Mouse (Mus musculus) embryonic facial prominence, embryonic 12.5 days (tissue): ENCODE data around the gene Ada. TPM values are rescaled to one million over a fixed set of nuclear protein-coding genes. Genes with fewer than 3 reads are reported as not detected.
"Not testable (repeated sequence)": the region's sequence is repeated elsewhere in the genome, so short reads cannot be mapped to it uniquely, and the experiment has no call there.

Source experiments
- ATAC-seq: fragments of 200-750 bp; cut with Nextera tagmentation; 2 replicates; pipeline ENCODE4 v1.8.0; 2017; ENCODE audit not compliant: insufficient number of reproducible peaks, insufficient read depth, low FRiP score, low TSS enrichment
- H3K27ac ChIP-seq: fragments of 300-500 bp; sonication (generic); 2 replicates; pipeline ENCODE4 v1.5.1; 2016; ENCODE audit warnings: mild to moderate bottlenecking
- H3K27me3 ChIP-seq: fragments of 300-500 bp; sonication (generic); 2 replicates; pipeline ENCODE4 v1.6.1; 2016; ENCODE audit warnings: mild to moderate bottlenecking, moderate library complexity
- H3K36me3 ChIP-seq: fragments of 300-500 bp; sonication (generic); 2 replicates; pipeline ENCODE4 v1.6.1; 2016; ENCODE audit warnings: mild to moderate bottlenecking
- H3K4me1 ChIP-seq: fragments of 300-500 bp; sonication (generic); 2 replicates; pipeline ENCODE4 v1.6.1; 2016
- H3K4me2 ChIP-seq: fragments of 300-500 bp; sonication (generic); replicated peaks from 2 replicates; pipeline ENCODE4 v1.6.1; 2016; ENCODE audit warnings: mild to moderate bottlenecking, moderate library complexity
- H3K4me3 ChIP-seq: fragments of 300-500 bp; sonication (generic); 2 replicates; pipeline ENCODE4 v1.5.1; 2016; ENCODE audit warnings: mild to moderate bottlenecking
- H3K9ac ChIP-seq: fragments of 300-500 bp; sonication (generic); 2 replicates; pipeline ENCODE4 v1.6.1; 2016; ENCODE audit warnings: mild to moderate bottlenecking, moderate library complexity
- H3K9me3 ChIP-seq: fragments of 300-500 bp; sonication (generic); 2 replicates; pipeline ENCODE4 v1.6.1; 2016; ENCODE audit warnings: mild to moderate bottlenecking, moderate library complexity
- WGBS: fragments of 180-500 bp; shearing (Covaris S2); methylation state at CpG from one replicate; pipeline ENCODE4 v1.1.7; 2016; 5-methylcytosine and 5-hydroxymethylcytosine counted together
- polyA plus RNA-seq: library from polyadenylated mRNA; unstranded; fragments of >200 nt; fragmentation: Nextera tagmentation; extraction: Ambion mirVana; gene quantifications from 2 replicates; pipeline ENCODE4 v1.2.1, GENCODE M21; 2016

The Ada gene
- polyA plus RNA-seq, 1 experiment from 2014 or later, result 8.6 TPM

DNA sequence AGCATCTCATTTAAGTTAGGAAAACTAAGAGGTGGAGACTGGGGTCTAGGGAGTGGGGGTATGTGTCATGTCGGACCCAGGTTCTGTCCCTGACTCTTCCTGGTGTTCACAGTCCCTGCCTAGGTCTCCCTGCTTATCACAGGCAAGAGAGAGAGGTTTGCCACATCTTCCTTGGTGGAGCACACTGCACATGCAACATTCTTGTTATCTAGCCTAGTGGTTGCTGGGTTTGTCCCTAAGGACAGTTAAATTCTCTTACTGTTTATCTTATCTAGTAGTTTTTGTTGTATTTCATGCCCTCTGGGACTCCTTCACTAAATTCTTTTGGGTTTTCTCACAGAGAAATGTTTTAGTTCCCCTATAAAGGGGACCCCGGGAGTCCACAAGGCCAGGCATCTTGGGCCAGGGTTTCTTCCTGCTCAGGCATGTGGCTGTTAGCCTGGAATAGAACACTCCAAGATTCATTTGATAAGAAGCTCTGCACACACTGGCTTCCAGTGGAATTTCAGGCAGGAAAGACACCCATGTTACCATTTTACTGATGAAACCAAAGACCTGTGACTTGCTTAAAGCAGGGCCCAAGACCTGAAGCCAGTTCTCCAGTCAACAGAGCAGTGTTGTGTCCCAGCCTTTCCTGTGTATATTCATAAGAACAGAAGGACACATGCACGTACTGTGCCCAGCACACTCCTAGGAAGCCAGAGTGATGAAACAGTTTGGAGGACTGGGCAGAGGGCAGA is 57.0 kb downstream of the Ada start:
- H3K9ac ChIP-seq, result no peak overlapping the region
- no peaks in the 10 kb centered on the region for H3K27me3 ChIP-seq
- WGBS, result 74% methylated on average over 3 of the region's 3 CpGs
- H3K4me3 ChIP-seq, result no peak overlapping the region
- no peak for ATAC-seq
- no peaks in the 10 kb centered on the region for H3K9me3 ChIP-seq
- H3K27ac ChIP-seq, result peak overlapping the region; percentile 69; the same call in 1 of the 2 replicates
- H3K4me2 ChIP-seq, result no peak overlapping the region
- peaks cover 11% of the 10 kb centered on the region for H3K4me1 ChIP-seq
- no peaks in the 10 kb centered on the region for H3K36me3 ChIP-seq

DNA sequence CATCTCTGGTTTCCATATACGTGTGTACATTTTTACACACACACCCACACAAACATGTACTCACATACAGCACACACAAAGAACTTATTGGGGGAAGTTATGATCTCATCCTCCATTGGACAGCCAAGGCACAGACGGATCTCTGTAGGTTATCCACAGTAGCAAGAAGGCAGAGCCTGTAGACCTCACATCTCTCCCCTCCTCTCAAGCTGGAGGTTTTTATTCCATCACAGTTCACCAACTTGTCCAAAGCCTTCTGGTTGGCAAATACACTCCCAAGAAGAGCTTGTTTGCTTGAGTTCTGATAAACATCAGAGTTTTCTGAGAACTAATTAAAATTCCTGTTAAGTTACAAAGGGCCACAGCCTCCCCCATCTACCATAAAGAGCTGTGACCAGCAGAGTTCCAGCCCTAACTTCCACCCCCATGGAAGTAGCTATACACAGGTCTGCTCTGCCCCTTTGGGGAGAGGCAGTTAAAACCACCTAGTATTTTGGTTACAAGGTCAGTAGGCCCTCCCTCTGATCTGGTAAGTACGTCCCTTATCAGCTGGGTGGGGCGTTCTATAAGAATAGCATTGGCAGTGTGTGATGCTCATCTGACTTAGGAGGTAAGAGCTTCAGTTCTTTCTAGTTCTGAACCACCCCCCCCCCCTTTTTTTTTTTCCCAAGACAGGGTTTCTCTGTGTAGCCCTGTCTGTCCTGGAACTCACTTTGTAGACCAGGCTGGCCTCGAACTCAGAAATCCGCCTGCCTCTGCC is 58.0 kb downstream of the Ada start:
- H3K9ac ChIP-seq, result no peak overlapping the region
- H3K4me2 ChIP-seq, result no peak overlapping the region
- H3K27ac ChIP-seq, result no peak overlapping the region
- no peaks in the 10 kb centered on the region for H3K27me3 ChIP-seq
- H3K4me1 ChIP-seq, result peaks cover 11% of the 10 kb centered on the region
- H3K36me3 ChIP-seq, result no peaks in the 10 kb centered on the region
- WGBS, result 94% methylated on average over 6 of the region's 6 CpGs
- no peak for ATAC-seq
- H3K4me3 ChIP-seq, result no peak overlapping the region
- no peaks in the 10 kb centered on the region for H3K9me3 ChIP-seq

DNA sequence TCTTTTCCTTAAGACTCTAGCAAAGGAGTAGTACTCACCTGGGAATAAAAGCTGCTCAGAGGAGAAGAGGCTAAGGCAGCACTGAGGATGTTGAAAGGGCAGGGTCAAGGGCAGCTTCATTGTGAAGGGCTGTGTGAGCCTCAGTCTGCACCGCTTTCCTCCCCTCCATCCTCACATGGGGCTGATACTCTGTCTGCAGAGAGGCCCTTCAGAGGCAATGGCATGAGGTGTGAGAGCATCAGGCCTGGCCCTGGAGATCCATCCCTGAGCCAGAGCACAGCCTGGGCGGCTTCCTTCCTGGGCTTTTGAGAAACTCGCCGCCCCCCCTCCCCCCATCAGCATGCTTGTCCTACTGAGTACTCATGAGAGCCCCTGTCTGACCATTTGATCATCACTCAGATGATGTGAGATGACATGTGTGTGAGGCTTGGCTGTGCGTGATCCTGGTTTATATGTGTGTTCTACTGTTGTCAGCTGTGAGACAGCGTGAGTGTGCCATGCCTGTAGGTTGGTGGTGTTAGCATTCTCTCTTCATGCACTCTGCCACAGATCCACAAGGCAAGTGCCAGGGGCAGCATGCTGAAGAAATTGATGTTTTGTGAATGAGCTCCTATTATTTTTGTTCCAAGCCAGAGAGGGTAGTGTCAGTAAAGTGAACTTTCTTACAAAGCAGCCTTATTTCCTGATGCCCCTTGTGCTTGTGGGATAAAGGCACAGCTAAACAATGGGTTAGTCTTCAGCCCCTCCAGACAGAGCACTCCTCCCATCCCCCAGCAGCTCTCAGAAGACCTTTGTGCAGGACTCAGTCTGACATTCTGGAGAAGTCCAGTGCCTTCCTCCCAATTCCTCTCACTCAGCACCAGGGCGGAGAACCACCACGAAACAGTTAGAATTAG is 59.4 kb downstream of the Ada start:
- ATAC-seq, result no peak
- Histone ChIP-seq H3K9ac (no peak overlapping the region), H3K4me1 (peaks cover 11% of the 10 kb centered on the region), H3K4me2 (no peak overlapping the region), H3K4me3 (no peak overlapping the region), H3K9me3 (no peaks in the 10 kb centered on the region), H3K27me3 (no peaks in the 10 kb centered on the region), H3K27ac (peak overlapping the region; percentile 41; the same call in 1 of the 2 replicates), H3K36me3 (no peaks in the 10 kb centered on the region)
- WGBS, result 59% methylated on average over 8 of the region's 8 CpGs

DNA sequence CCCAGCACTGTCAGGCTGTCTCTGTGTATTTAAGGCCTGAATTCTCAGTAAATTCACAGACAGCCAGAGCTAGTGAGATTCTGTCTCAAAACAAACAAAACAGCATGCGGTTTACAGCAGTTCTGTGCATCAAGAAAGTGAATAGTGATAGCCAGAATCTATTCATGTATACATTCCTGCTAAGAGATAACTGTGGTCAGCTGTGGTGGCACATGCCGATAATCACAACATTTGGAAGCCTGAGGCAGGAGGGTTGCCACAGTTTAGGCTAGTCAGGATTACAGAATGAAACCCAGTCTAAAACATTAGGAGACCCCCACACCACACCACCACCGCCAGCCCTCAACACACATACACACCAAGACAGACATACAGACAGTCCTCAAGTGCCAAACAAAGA is 60.3 kb downstream of the Ada start:
- WGBS, result 84% methylated on average over 3 of the region's 3 CpGs
- H3K36me3 ChIP-seq, result no peaks in the 10 kb centered on the region
- no peak for ATAC-seq
- no peak overlapping the region for H3K4me2 ChIP-seq
- no peaks in the 10 kb centered on the region for H3K27me3 ChIP-seq
- H3K4me1 ChIP-seq, result peaks cover 16% of the 10 kb centered on the region
- H3K4me3 ChIP-seq, result no peak overlapping the region
- no peak overlapping the region for H3K9ac ChIP-seq
- H3K27ac ChIP-seq, result no peak overlapping the region
- no peaks in the 10 kb centered on the region for H3K9me3 ChIP-seq

DNA sequence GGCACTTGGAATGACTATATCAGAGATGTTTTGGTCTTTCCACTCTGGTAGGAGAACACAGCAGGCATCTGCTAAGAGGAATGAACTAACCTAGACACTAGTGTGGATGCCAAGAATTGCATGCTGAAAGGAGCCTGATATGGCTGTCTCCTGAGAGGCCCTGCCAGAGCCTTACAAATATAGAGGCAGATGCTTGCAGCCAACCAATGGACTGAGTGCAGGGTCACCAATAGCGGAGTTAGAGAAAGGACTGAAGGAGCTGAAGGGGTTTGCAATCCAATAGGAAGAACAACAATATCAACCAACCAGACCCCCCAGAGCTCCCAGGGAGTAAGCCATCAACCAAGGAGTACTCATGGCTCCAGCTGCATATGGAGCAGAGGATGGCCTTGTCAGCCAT is 61.7 kb downstream of the Ada start:
- not testable (repeated sequence) for H3K4me3 ChIP-seq, H3K36me3 ChIP-seq, H3K9me3 ChIP-seq, H3K27ac ChIP-seq, H3K27me3 ChIP-seq, ATAC-seq, H3K4me2 ChIP-seq, H3K9ac ChIP-seq
- WGBS, result 100% methylated on average over 1 of the region's 1 CpGs
- peaks cover 14% of the 10 kb centered on the region for H3K4me1 ChIP-seq

DNA sequence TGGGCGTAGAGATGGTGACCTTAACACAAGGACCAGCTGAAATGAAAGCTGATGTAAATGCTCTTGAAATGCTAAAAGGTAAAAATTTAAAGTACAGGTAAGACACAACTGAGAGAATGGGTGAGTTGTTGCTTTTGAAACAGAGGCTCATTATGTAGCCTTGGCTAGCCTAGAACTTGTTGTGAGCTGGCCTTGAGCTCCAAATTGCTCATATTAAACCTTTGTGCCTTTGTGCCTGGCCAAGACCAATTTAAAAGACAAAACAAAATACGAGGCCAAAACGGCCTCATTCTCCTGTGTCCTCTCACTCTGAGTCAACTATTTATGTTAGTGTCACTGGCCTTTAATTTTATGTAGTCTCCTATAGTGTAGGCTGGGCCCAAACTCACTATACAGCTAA is 63.2 kb downstream of the Ada start:
- H3K27me3 ChIP-seq, result no peaks in the 10 kb centered on the region
- H3K9ac ChIP-seq, result no peak overlapping the region
- H3K27ac ChIP-seq, result no peak overlapping the region
- 83% methylated on average over 3 of the region's 3 CpGs for WGBS
- ATAC-seq, result no peak
- peaks cover 12% of the 10 kb centered on the region for H3K4me1 ChIP-seq
- no peaks in the 10 kb centered on the region for H3K9me3 ChIP-seq
- H3K36me3 ChIP-seq, result no peaks in the 10 kb centered on the region
- H3K4me2 ChIP-seq, result no peak overlapping the region
- no peak overlapping the region for H3K4me3 ChIP-seq

DNA sequence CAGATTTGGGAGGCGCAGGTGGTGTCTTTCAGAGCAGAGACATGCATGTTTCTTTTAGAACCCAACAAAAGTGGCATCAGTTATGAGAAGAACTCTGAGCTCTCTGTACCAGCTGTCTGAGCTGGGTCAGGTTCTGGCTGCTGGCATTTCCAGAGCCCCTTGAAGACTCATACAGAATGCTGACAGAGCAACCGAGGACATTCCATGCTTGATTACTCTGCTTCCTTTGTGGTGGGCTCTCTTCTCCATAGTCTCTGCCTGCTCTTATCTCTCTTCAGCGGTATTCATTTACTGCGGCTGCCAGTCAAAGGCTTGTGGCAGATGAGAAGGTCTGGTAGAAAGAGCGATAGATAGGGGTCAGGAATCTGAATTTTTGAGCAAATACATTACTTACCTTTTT is 63.8 kb downstream of the Ada start:
- no peak overlapping the region for H3K9ac ChIP-seq
- no peaks in the 10 kb centered on the region for H3K9me3 ChIP-seq
- ATAC-seq, result no peak
- no peaks in the 10 kb centered on the region for H3K27me3 ChIP-seq
- WGBS, result 87% methylated on average over 5 of the region's 5 CpGs
- peaks cover 12% of the 10 kb centered on the region for H3K4me1 ChIP-seq
- no peaks in the 10 kb centered on the region for H3K36me3 ChIP-seq
- no peak overlapping the region for H3K4me2 ChIP-seq
- no peak overlapping the region for H3K27ac ChIP-seq
- H3K4me3 ChIP-seq, result no peak overlapping the region

DNA sequence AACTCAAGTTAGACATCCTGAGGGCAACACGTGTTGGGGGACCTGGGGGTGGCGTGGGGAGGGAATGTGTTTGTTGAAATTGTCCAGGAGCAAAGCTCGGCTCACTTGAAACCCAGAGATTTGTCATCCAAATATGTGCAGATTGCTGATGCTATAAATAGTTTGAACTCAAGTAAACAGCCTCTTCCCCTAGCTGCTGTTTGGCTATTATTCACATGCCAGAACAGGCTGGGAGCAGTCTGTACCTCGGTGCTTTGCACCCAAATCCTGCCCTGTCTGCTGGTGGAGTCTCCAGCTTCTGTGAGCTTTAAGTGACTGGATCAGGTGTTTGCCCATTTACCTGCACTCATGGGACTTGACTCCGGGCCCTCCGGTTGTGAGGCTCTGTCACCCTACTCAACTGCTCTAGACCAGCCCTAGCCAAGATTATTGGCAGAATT is 64.3 kb downstream of the Ada start:
- Histone ChIP-seq H3K9ac (no peak overlapping the region), H3K27ac (no peak overlapping the region)

DNA sequence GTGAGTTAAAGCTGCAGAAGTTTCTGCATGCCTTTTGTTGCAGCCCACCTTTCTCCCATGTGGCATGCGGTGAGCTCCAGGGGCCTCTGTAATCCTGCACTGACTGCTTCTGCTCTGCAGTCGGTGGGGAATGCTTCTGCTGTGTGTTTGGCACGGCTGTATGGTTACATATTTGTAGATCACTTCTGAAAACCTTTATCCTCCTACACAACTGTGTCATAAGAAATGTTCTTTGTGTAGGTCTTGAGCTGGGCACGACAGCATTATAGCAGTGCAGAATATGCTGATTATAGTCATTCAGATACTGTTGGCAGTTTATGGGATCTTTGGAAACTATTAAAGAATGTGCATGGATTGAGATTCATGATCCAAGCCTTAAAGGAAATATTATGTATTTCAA is 64.8 kb downstream of the Ada start:
- Histone ChIP-seq H3K4me1 (peaks cover 6% of the 10 kb centered on the region; the same call in 1 of the 2 replicates), H3K4me3 (no peak overlapping the region), H3K9ac (no peak overlapping the region), H3K9me3 (no peaks in the 10 kb centered on the region), H3K4me2 (no peak overlapping the region), H3K27ac (peak overlapping the region; percentile 8; the same call in 1 of the 2 replicates), H3K27me3 (no peaks in the 10 kb centered on the region), H3K36me3 (no peaks in the 10 kb centered on the region)
- no peak for ATAC-seq
- 62% methylated on average over 4 of the region's 4 CpGs for whole genome bisulfite sequencing

More for the DNA sequence above, 64.3 kb downstream of the Ada start:
- no peaks in the 10 kb centered on the region for H3K9me3 ChIP-seq
- H3K4me2 ChIP-seq, result no peak overlapping the region
- H3K36me3 ChIP-seq, result no peaks in the 10 kb centered on the region
- H3K27me3 ChIP-seq, result no peaks in the 10 kb centered on the region
- H3K4me3 ChIP-seq, result no peak overlapping the region
- WGBS, result 74% methylated on average over 6 of the region's 6 CpGs
- H3K4me1 ChIP-seq, result peaks cover 11% of the 10 kb centered on the region
- ATAC-seq, result no peak

DNA sequence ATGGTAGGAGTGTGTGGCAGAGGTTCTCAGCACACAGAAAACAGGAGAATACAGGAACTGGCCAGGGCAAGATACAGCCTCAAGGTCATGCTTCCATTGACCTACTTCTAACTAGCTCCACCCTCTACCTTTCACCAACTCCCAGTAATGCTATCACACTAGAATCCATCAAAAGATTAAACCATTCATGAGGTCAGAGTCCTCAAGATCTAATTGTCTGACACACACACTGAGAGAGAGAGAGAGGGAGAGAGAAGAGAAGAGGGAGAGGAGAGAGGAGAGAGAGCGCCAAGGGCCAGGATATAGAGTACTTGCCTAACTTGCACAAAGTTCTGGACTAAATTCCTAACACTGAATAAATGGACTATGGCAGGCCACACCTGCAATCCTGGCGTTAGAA is 67.7 kb downstream of the Ada start:
- 85% methylated on average over 2 of the region's 2 CpGs for WGBS
- H3K9ac ChIP-seq, result no peak overlapping the region
- no peak overlapping the region for H3K4me3 ChIP-seq
- H3K9me3 ChIP-seq, result no peaks in the 10 kb centered on the region
- H3K27me3 ChIP-seq, result no peaks in the 10 kb centered on the region
- ATAC-seq, result no peak
- no peak overlapping the region for H3K4me2 ChIP-seq
- H3K4me1 ChIP-seq, result peaks cover 6% of the 10 kb centered on the region; the same call in 1 of the 2 replicates
- H3K36me3 ChIP-seq, result no peaks in the 10 kb centered on the region
- H3K27ac ChIP-seq, result no peak overlapping the region

DNA sequence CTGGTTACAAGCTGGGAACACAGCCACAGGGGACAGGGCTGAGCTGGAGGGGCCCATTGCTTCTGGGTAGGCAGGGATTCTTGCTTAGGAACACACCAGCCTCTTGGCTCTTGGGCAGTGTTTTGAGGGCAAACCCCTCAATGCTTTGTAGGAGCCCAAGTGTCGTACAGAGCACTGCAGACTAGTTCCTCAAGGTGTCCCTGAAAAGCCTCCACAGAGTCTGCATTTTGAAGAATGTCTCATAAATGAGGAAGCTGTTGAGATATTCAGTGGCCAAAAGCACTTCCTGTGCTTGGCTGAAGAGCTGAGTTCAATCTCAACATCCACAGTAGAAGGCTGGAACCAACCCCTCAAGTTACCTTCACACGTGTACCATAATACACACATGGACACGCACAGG is 73.3 kb downstream of the Ada start:
- no peaks in the 10 kb centered on the region for H3K9me3 ChIP-seq
- no peak overlapping the region for H3K9ac ChIP-seq
- H3K4me1 ChIP-seq, result peaks cover 28% of the 10 kb centered on the region
- WGBS, result 89% methylated on average over 3 of the region's 3 CpGs
- no peak overlapping the region for H3K4me2 ChIP-seq
- H3K4me3 ChIP-seq, result no peak overlapping the region
- no peak for ATAC-seq
- no peaks in the 10 kb centered on the region for H3K27me3 ChIP-seq
- H3K36me3 ChIP-seq, result no peaks in the 10 kb centered on the region
- no peak overlapping the region for H3K27ac ChIP-seq
